Mouse (Mus musculus) right cerebral cortex, adult 2 months (tissue): ENCODE data around the gene Pex10.
A peak's percentile ranks its signal among the peaks of the same experiment; 100 is the strongest.

ENCODE experiments used
- DNase-seq, 2 experiments: peaks; one replicate each; pipeline ENCODE4 v3.0.0; 2021 to 2022; ENCODE audit warnings: low spot score in 2 of 2

The Pex10 gene

GRCm38 (mm10) chr4:155066834-155067522 lies at the start of gene Pex10:
Gene Pex10, plus strand, starts transcription at chr4:155067016.
- peak; percentile 96 to 97 for DNase-seq

GRCm38 (mm10) chr4:155017253-155017878 lies 49.5 kb upstream of the Pex10 start:
- no peak for DNase-seq

GRCm38 (mm10) chr4:155018066-155018465 lies 48.8 kb upstream of the Pex10 start:
- DNase-seq, result no peak

- peak in 1 of 2 experiments; percentile 17 for DNase-seq
Measured at GRCm38 (mm10) chr4:155018601-155019335, 48.0 kb upstream of the Pex10 start.

GRCm38 (mm10) chr4:155019336-155019847 lies 47.4 kb upstream of the Pex10 start:
- peak in 1 of 2 experiments; percentile 52 for DNase-seq

GRCm38 (mm10) chr4:155020141-155020540 lies 46.7 kb upstream of the Pex10 start:
- DNase-seq, result no peak

GRCm38 (mm10) chr4:155020813-155021212 lies 46.0 kb upstream of the Pex10 start:
- DNase-seq, result no peak

GRCm38 (mm10) chr4:155022228-155022855 lies 44.5 kb upstream of the Pex10 start:
- no peak for DNase-seq

GRCm38 (mm10) chr4:155024170-155025010 lies 42.4 kb upstream of the Pex10 start:
- DNase-seq, result no peak

- DNase-seq, result no peak
Measured at GRCm38 (mm10) chr4:155033115-155033514, 33.7 kb upstream of the Pex10 start.

- DNase-seq, result no peak
Measured at GRCm38 (mm10) chr4:155034202-155034601, 32.6 kb upstream of the Pex10 start.

- peak in 1 of 2 experiments; percentile 57 for DNase-seq
Measured at GRCm38 (mm10) chr4:155034787-155035186, 32.0 kb upstream of the Pex10 start.

- DNase-seq, result peak; percentile 61
Measured at GRCm38 (mm10) chr4:155040197-155040596, 26.6 kb upstream of the Pex10 start.

GRCm38 (mm10) chr4:155040696-155041095 lies 26.1 kb upstream of the Pex10 start:
- DNase-seq, result peak in 1 of 2 experiments; percentile 46

GRCm38 (mm10) chr4:155042606-155043288 lies 24.1 kb upstream of the Pex10 start:
- peak; percentile 53 to 62 for DNase-seq

GRCm38 (mm10) chr4:155043289-155043625 lies 23.6 kb upstream of the Pex10 start:
- DNase-seq, result no peak

GRCm38 (mm10) chr4:155046636-155047035 lies 20.2 kb upstream of the Pex10 start:
- no peak for DNase-seq

- DNase-seq, result no peak
Measured at GRCm38 (mm10) chr4:155050116-155050515, 16.7 kb upstream of the Pex10 start.

- no peak for DNase-seq
Measured at GRCm38 (mm10) chr4:155056724-155057123, 10.1 kb upstream of the Pex10 start, which contains the start of gene Plch2. Gene Plch2, minus strand, starts transcription at chr4:155056784.

- DNase-seq, result no peak
Measured at GRCm38 (mm10) chr4:155058325-155058724, 8.5 kb upstream of the Pex10 start.
